Mouse (Mus musculus): ENCODE measurements around the gene Gm49601.

Gm49601 gene

DNA sequence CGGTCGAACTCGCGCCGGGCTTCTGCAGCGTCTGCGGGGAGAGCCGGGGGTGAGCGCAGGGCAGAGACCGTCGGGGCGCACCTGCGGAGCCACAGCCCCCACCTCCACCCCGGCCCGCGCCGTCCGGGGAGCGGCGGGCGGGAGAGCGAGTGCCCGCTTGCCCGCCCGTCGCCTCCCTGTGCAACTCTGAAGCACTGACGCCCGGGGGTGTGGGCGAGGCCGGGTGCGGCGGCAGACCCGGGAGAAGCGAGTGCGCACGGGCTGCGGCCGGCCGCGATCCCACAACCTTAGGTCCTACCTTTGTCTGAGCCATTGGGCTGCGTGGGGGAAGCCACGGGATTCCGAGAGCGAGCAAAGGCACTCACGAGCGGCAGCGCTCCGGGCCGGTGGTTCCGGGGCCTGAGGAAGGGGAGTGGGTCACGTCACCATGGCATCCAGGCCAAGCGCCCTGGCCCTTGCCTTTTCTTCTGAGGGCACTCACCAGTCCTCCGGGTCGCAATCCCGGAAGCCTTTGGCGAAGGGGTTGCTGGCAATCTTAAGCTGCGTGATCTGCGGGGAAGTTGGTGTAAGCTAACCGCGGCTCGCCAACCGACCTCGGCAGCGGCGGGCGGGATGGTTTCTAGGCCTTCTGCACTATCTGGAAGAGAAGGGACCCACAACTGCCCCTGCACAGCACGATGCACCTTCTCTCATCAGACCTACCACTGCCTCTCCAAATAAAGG lies 43.6 kb downstream of the Gm49601 start:
- no peak for DNase-seq (ENCODE audit: low spot score in 2 of 2)

GRCm38 (mm10) chr16:18581623-18582205 lies 44.5 kb downstream of the Gm49601 start:
- no peak for DNase-seq (ENCODE audit: low spot score in 2 of 2)

GRCm38 (mm10) chr16:18581050-18581622 lies 45.1 kb downstream of the Gm49601 start:
- no peak for DNase-seq (ENCODE audit: low spot score in 2 of 2)

GRCm38 (mm10) chr16:18580389-18580788 lies 45.8 kb downstream of the Gm49601 start:
- DNase-seq (ENCODE audit: low spot score in 2 of 2) = no peak

GRCm38 (mm10) chr16:18577599-18578160 lies 48.5 kb downstream of the Gm49601 start:
- no peak for DNase-seq (ENCODE audit: low spot score in 2 of 2)

DNA sequence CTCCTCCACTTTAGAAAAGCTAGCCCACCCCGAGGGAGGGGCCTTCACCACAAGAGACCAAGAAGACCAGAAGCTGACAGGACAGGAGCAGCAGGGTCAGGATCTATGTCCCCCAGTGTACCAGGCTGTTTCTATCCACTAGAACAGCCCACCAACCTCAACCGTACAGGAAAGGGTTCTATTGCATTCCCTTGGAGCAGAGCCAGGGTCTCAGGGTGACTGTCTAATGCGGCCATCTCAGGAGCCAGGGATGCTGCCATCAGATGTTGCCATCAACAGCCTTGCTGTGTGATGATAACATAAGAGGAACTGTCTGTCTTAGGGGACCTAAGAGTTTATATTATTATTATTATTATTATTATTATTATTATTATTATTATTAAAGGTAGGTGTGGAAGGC lies 49.2 kb downstream of the Gm49601 start:
- DNase-seq (ENCODE audit: low spot score in 2 of 2) = no peak

DNA sequence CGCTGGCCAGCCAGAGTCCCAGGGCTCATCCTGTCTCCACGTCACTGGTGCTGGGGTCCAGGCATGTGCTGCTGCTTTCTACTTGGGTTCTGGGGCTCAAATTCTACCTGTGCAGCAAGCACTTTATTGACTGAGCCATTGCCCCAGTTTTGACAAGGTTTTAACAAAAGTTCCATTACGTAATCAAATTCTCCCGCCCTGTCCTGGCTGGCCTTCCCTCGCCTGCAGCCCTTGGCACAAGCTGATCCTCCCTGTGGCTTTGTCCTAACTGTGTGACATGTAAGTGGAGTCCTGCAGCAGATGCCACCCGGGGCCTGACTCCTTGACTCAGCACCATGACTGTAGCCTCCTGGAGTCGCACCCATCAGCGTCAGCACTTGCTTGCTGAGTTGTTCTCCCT lies 52.0 kb downstream of the Gm49601 start:
- DNase-seq (ENCODE audit: low spot score in 2 of 2) = no peak

All from urinary bladder, postnatal 36 days (tissue).